10 mouse cellular contexts compared by ENCODE assay signal in the genomic region with DNA sequence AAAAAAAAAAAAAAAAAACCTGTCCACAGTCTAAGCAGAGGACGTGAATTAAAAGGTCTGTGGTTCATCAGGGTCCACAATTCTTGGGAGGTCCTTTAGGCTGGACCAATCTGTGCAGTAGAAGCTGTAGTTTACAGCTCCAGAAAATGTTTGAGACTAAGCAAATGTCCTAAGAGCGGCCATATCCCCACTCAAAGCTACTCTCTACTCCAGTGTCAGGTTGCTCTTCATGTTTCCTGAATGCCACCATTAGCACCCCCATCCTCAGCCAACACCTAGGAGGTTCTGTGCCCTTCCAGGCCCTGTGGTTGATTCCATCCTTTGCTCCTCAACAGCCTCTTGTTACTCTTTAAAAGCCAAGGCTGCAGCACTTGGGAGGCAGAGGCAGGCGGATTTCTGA. TPM values are rescaled to one million over a fixed set of nuclear protein-coding genes. Genes with fewer than 3 reads are reported as not detected.
DNase-seq lines count a peak whose midpoint lies in the region; ATAC-seq and TF ChIP-seq lines count a peak whose summit lies in the region.
"Had no signal": no experiment of that assay in that cellular context is flagged by ENCODE, and none has a peak within 500 bp of the region (broad histone marks: within the 10 kb centered on the region; RNA-seq: fewer than 3 reads in every experiment).

No protein-coding gene starts in this region.

- no peak for DNase-seq in lung, adult 2 months
- DNase-seq in embryonic facial prominence, embryonic 14.5 days (ENCODE audit: low spot score), result peak; percentile 4
- DNase-seq in cerebellum, postnatal 14 days, result no peak
- no peak for DNase-seq in adrenal gland, postnatal 14 days
- no peak for DNase-seq in frontal cortex, postnatal 25 days (ENCODE audit: low spot score in 2 of 2)

- H3K36me3 ChIP-seq in lung, embryonic 16.5 days (ENCODE audit: control insufficient read depth, insufficient read depth, low read length), result peaks cover 17% of the 10 kb centered on the region
- peaks cover 42% of the 10 kb centered on the region for H3K36me3 ChIP-seq in embryonic facial prominence, embryonic 14.5 days (ENCODE audit: control insufficient read depth, insufficient read depth, low read length)
- H3K36me3 ChIP-seq in limb, embryonic 12.5 days, result peaks cover 42% of the 10 kb centered on the region
- peaks cover 23% of the 10 kb centered on the region; the same call in 1 of the 2 replicates for H3K36me3 ChIP-seq in stomach, embryonic 15.5 days

- 24% methylated on average over 3 of the region's 3 CpGs for whole genome bisulfite sequencing in lung, embryonic 16.5 days
- 41% methylated on average over 3 of the region's 3 CpGs for WGBS in lung, adult 2 months
- WGBS in embryonic facial prominence, embryonic 14.5 days, result 37% methylated on average over 3 of the region's 3 CpGs
- WGBS in limb, embryonic 12.5 days, result 38% methylated on average over 3 of the region's 3 CpGs
- 25% methylated on average over 3 of the region's 3 CpGs for WGBS in stomach, embryonic 15.5 days

- no peaks in the 10 kb centered on the region for H3K9me3 ChIP-seq in lung, embryonic 16.5 days (ENCODE audit: control insufficient read depth, low read length)
- H3K9me3 ChIP-seq in embryonic facial prominence, embryonic 14.5 days (ENCODE audit: control insufficient read depth, low read length), result no peaks in the 10 kb centered on the region
- no peaks in the 10 kb centered on the region for H3K9me3 ChIP-seq in limb, embryonic 12.5 days
- no peaks in the 10 kb centered on the region for H3K9me3 ChIP-seq in stomach, embryonic 15.5 days

- no peak overlapping the region for H3K27ac ChIP-seq in lung, embryonic 16.5 days (ENCODE audit: low read length)
- H3K27ac ChIP-seq in embryonic facial prominence, embryonic 14.5 days (replicated peaks; ENCODE audit: low read depth, low read length), result no peak overlapping the region
- H3K27ac ChIP-seq in limb, embryonic 12.5 days, result no peak overlapping the region
- no peak overlapping the region for H3K27ac ChIP-seq in stomach, embryonic 15.5 days

- peak overlapping the region; percentile 92 for H3K4me3 ChIP-seq in lung, embryonic 16.5 days (ENCODE audit: low read length)
- H3K4me3 ChIP-seq in lung, adult 2 months (replicated peaks; ENCODE audit: extremely low read depth, low read depth, low read length), result no peak overlapping the region
- peak overlapping the region; percentile 83 for H3K4me3 ChIP-seq in embryonic facial prominence, embryonic 14.5 days (ENCODE audit: low read depth, low read length)
- peak overlapping the region; percentile 80 for H3K4me3 ChIP-seq in limb, embryonic 12.5 days (replicated peaks)
- peak overlapping the region; percentile 68 for H3K4me3 ChIP-seq in stomach, embryonic 15.5 days (replicated peaks)

- no peak for TF ChIP-seq CTCF in lung, adult 2 months (IDR thresholded peaks at IDR 0.05; ENCODE audit: insufficient read depth, low read length)

- H3K27me3 ChIP-seq in lung, embryonic 16.5 days (ENCODE audit: control insufficient read depth, insufficient read depth, low read depth, low read length), result no peaks in the 10 kb centered on the region
- H3K27me3 ChIP-seq in embryonic facial prominence, embryonic 14.5 days (replicated peaks; ENCODE audit: control insufficient read depth, insufficient read depth, low read length), result no peaks in the 10 kb centered on the region
- no peaks in the 10 kb centered on the region for H3K27me3 ChIP-seq in limb, embryonic 12.5 days
- H3K27me3 ChIP-seq in stomach, embryonic 15.5 days (replicated peaks), result no peaks in the 10 kb centered on the region

- peak overlapping the region; percentile 74 for H3K4me2 ChIP-seq in lung, embryonic 16.5 days (ENCODE audit: low read depth, low read length)
- H3K4me2 ChIP-seq in embryonic facial prominence, embryonic 14.5 days (ENCODE audit: low read depth, low read length), result peak overlapping the region; percentile 82
- peak overlapping the region; percentile 72 for H3K4me2 ChIP-seq in limb, embryonic 12.5 days
- peak overlapping the region; percentile 61 for H3K4me2 ChIP-seq in stomach, embryonic 15.5 days

- H3K4me1 ChIP-seq in lung, embryonic 16.5 days (replicated peaks; ENCODE audit: control insufficient read depth, insufficient read depth, low read length), result peaks cover 11% of the 10 kb centered on the region
- H3K4me1 ChIP-seq in lung, adult 2 months (ENCODE audit: control insufficient read depth, insufficient read depth, low read length), result no peaks in the 10 kb centered on the region
- H3K4me1 ChIP-seq in embryonic facial prominence, embryonic 14.5 days (ENCODE audit: control insufficient read depth, insufficient read depth, low read length), result 0 out of 2 replicates have a peak, but pooled peaks cover 4% of the 10 kb centered on the region
- H3K4me1 ChIP-seq in limb, embryonic 12.5 days (replicated peaks), result peaks cover 8% of the 10 kb centered on the region
- H3K4me1 ChIP-seq in stomach, embryonic 15.5 days, result 0 out of 2 replicates have a peak, but pooled peaks cover 3% of the 10 kb centered on the region

- H3K9ac ChIP-seq in lung, embryonic 16.5 days (ENCODE audit: low read length), result peak overlapping the region; percentile 93
- peak overlapping the region; percentile 85 for H3K9ac ChIP-seq in embryonic facial prominence, embryonic 14.5 days (ENCODE audit: low read depth, low read length)
- H3K9ac ChIP-seq in limb, embryonic 12.5 days (replicated peaks), result peak overlapping the region; percentile 82
- H3K9ac ChIP-seq in stomach, embryonic 15.5 days, result peak overlapping the region; percentile 40; the same call in 1 of the 2 replicates

- TF ChIP-seq POLR2A in lung, adult 2 months (IDR thresholded peaks at IDR 0.05; ENCODE audit: borderline replicate concordance, extremely low read depth, low read depth, low read length), result no peak

- no peak for ATAC-seq in lung, embryonic 16.5 days (ENCODE audit: low read depth)
- ATAC-seq in embryonic facial prominence, embryonic 14.5 days (ENCODE audit: low read depth), result no peak
- ATAC-seq in limb, embryonic 12.5 days (ENCODE audit: insufficient number of reproducible peaks, insufficient read depth, low FRiP score, low TSS enrichment, low read depth), result peak; percentile 67; the same call in 1 of the 2 replicates
- ATAC-seq in stomach, embryonic 15.5 days (ENCODE audit: insufficient read depth, low FRiP score, low read depth), result no peak

RNA-seq across cellular contexts. Expression of a gene that starts 1.0 kb away (rescaled TPM):
- 270 and 275 TPM in 2 replicates for polyA plus RNA-seq in lung, embryonic 16.5 days (2015; fragmentation: Nextera tagmentation; extraction: Ambion mirVana)
- 9.7 and 12.2 TPM in 2 replicates for polyA plus RNA-seq in lung, adult 2 months (2012; rRNA removed)
- 198 and 220 TPM in 2 replicates for polyA plus RNA-seq in embryonic facial prominence, embryonic 14.5 days (2014; fragmentation: Nextera tagmentation; extraction: Ambion mirVana)
- polyA plus RNA-seq in limb, embryonic 12.5 days (2016; fragmentation: Nextera tagmentation; extraction: Ambion mirVana), result 346 and 354 TPM in 2 replicates
- 240 and 284 TPM in 2 replicates for polyA plus RNA-seq in stomach, embryonic 15.5 days (2015; fragmentation: Nextera tagmentation; extraction: Ambion mirVana)
- 38.1 and 51.8 TPM in 2 replicates for total RNA-seq in adrenal gland, postnatal 14 days (2021)

RNA-seq across cellular contexts. Expression of a gene that starts 32.6 kb away (rescaled TPM):
- 0.09 and 0.10 TPM in 2 replicates for polyA plus RNA-seq in lung, embryonic 16.5 days (2015; fragmentation: Nextera tagmentation; extraction: Ambion mirVana)
- 0.09 and 0.15 TPM in 2 replicates for polyA plus RNA-seq in lung, adult 2 months (2012; rRNA removed)
- polyA plus RNA-seq in embryonic facial prominence, embryonic 14.5 days (2014; fragmentation: Nextera tagmentation; extraction: Ambion mirVana), result 0.83 and 1.1 TPM in 2 replicates
- 0.70 and 0.76 TPM in 2 replicates for polyA plus RNA-seq in limb, embryonic 12.5 days (2016; fragmentation: Nextera tagmentation; extraction: Ambion mirVana)
- polyA plus RNA-seq in stomach, embryonic 15.5 days (2015; fragmentation: Nextera tagmentation; extraction: Ambion mirVana), result 0.30 and 0.59 TPM in 2 replicates
- total RNA-seq in adrenal gland, postnatal 14 days (2021), result 0.19 and 0.26 TPM in 2 replicates
- total RNA-seq: adrenal gland, postnatal 36 days had no signal

RNA-seq across cellular contexts. Expression of a gene that starts 33.5 kb away (rescaled TPM):
- not detected in 2 replicates for polyA plus RNA-seq in lung, embryonic 16.5 days (2015; fragmentation: Nextera tagmentation; extraction: Ambion mirVana)
- not detected in 2 replicates for polyA plus RNA-seq in lung, adult 2 months (2012; rRNA removed)
- polyA plus RNA-seq in embryonic facial prominence, embryonic 14.5 days (2014; fragmentation: Nextera tagmentation; extraction: Ambion mirVana), result not detected in 2 replicates
- not detected in 2 replicates for polyA plus RNA-seq in limb, embryonic 12.5 days (2016; fragmentation: Nextera tagmentation; extraction: Ambion mirVana)
- not detected in 2 replicates for polyA plus RNA-seq in stomach, embryonic 15.5 days (2015; fragmentation: Nextera tagmentation; extraction: Ambion mirVana)
- not detected in 2 replicates for total RNA-seq in adrenal gland, postnatal 14 days (2021)
- total RNA-seq: adrenal gland, postnatal 36 days had no signal
- polyA plus RNA-seq: kidney, adult 2 months had no signal

RNA-seq across cellular contexts. Expression of a gene that starts 59.5 kb away (rescaled TPM):
- 0.24 and 0.53 TPM in 2 replicates for polyA plus RNA-seq in lung, embryonic 16.5 days (2015; fragmentation: Nextera tagmentation; extraction: Ambion mirVana)
- not detected in 2 replicates for polyA plus RNA-seq in lung, adult 2 months (2012; rRNA removed)
- 0.22 and 0.24 TPM in 2 replicates for polyA plus RNA-seq in embryonic facial prominence, embryonic 14.5 days (2014; fragmentation: Nextera tagmentation; extraction: Ambion mirVana)
- polyA plus RNA-seq in limb, embryonic 12.5 days (2016; fragmentation: Nextera tagmentation; extraction: Ambion mirVana), result not detected in 2 replicates
- 0.18 and 0.35 TPM in 2 replicates for polyA plus RNA-seq in stomach, embryonic 15.5 days (2015; fragmentation: Nextera tagmentation; extraction: Ambion mirVana)
- total RNA-seq in adrenal gland, postnatal 14 days (2021), result not detected in 2 replicates
- total RNA-seq: adrenal gland, postnatal 36 days had no signal
- polyA plus RNA-seq: kidney, adult 2 months had no signal

Comparison
In these comparisons a context has a peak if more than half of its experiments do, and no peak if none do; other contexts are left out.
1. RNA of a gene that starts 1.0 kb away (polyA plus RNA-seq): 346 to 354 TPM in limb, embryonic 12.5 days, 270 to 275 TPM in lung, embryonic 16.5 days, 240 to 284 TPM in stomach, embryonic 15.5 days and 198 to 220 TPM in embryonic facial prominence, embryonic 14.5 days; 9.7 to 12.2 TPM in lung, adult 2 months; every median in the first group is over 10 times any median in the second.
2. H3K9ac ChIP-seq: peak in every context shown above with its lines; median percentile 93 in lung, embryonic 16.5 days; 85 in embryonic facial prominence, embryonic 14.5 days; 82 in limb, embryonic 12.5 days; 40 in stomach, embryonic 15.5 days.
3. Peak in every context shown above with its lines, with median percentiles within 50 percentile points of each other: H3K4me2 ChIP-seq.